In genomic region chr13:25020540-25020892, GRCm38 (mm10) we compare ENCODE assay signal across 8 mouse cellular contexts. TPM values are rescaled to one million over a fixed set of nuclear protein-coding genes. Genes with fewer than 3 reads are reported as not detected.
DNase-seq lines count a peak whose midpoint lies in the region; TF ChIP-seq lines count a peak whose summit lies in the region.

No protein-coding gene starts in this region.

- H3K27ac ChIP-seq in bone marrow macrophage, adult 2 months (ENCODE audit: insufficient read depth, low read depth, low read length), result peak overlapping the region; percentile 55
- H3K27ac ChIP-seq in hindbrain, embryonic 10.5 days, result peak overlapping the region; percentile 96
- H3K27ac ChIP-seq in macrophage, result peak overlapping the region; percentile 43

- H3K4me1 ChIP-seq in bone marrow macrophage, adult 2 months (ENCODE audit: control insufficient read depth, insufficient read depth, low read length), result peaks cover 7% of the 10 kb centered on the region
- H3K4me1 ChIP-seq in hindbrain, embryonic 10.5 days (replicated peaks), result peaks cover 30% of the 10 kb centered on the region

- no peak for TF ChIP-seq POLR2A in bone marrow macrophage, adult 2 months (IDR thresholded peaks at IDR 0.05; ENCODE audit: borderline replicate concordance, low read depth, low read length)

- no peak for TF ChIP-seq CTCF in bone marrow macrophage, adult 2 months (IDR thresholded peaks at IDR 0.05; ENCODE audit: low read depth, low read length)

- H3K4me3 ChIP-seq in bone marrow macrophage, adult 2 months (ENCODE audit: insufficient read depth, low read length), result peak overlapping the region; percentile 83
- H3K4me3 ChIP-seq in hindbrain, embryonic 10.5 days, result peak overlapping the region; percentile 89
- H3K4me3 ChIP-seq in macrophage (ENCODE audit: inconsistent target), result peak overlapping the region; percentile 33

- peak; percentile 17 for DNase-seq in kidney, adult 11 months
- DNase-seq in kidney, postnatal 14 days, result no peak
- no peak for DNase-seq in hindbrain, embryonic 10.5 days (ENCODE audit: low spot score)
- no peak for DNase-seq in right cerebral cortex, postnatal 25 days
- DNase-seq in right cerebral cortex, postnatal 36 days (ENCODE audit: low spot score in 2 of 2), result no peak
- no peak for DNase-seq in spleen, adult 12 weeks (ENCODE audit: low spot score)

- peaks cover 20% of the 10 kb centered on the region for H3K36me3 ChIP-seq in hindbrain, embryonic 10.5 days
- 0 out of 2 replicates have a peak, but pooled peaks cover 5% of the 10 kb centered on the region for H3K36me3 ChIP-seq in macrophage (ENCODE audit: inconsistent target)

- WGBS in hindbrain, embryonic 10.5 days, result 61% methylated on average over 4 of the region's 4 CpGs
- 47% methylated on average over 4 of the region's 4 CpGs for WGBS in macrophage (ENCODE audit: missing documents)

- H3K79me2 ChIP-seq in macrophage (ENCODE audit: inconsistent target), result peaks cover 23% of the 10 kb centered on the region

- peaks cover 5% of the 10 kb centered on the region; the same call in 1 of the 2 replicates for H3K27me3 ChIP-seq in hindbrain, embryonic 10.5 days (ENCODE audit: insufficient read depth, poor library complexity, severe bottlenecking)

- H3K9me3 ChIP-seq in hindbrain, embryonic 10.5 days, result no peaks in the 10 kb centered on the region

RNA-seq across cellular contexts. Expression of gene Mrs2, which starts 0.3 kb away (rescaled TPM):
- polyA plus RNA-seq in bone marrow macrophage, adult 2 months (2012; ENCODE audit: insufficient read depth, insufficient read length, missing spikeins), result 11.3 and 15.8 TPM in 2 replicates
- 16.0 and 19.1 TPM in 2 replicates for polyA plus RNA-seq in hindbrain, embryonic 10.5 days (2016; fragmentation: Nextera tagmentation; extraction: Ambion mirVana)
- total RNA-seq in macrophage (2018; cell fraction: chromatin; rRNA removed), result 100 to 1,000 TPM in 1 of 26 experiments, 10 to 100 TPM in 24, 1 to 10 TPM in 1; 7.6 to 111 (median 56.3) TPM
- total RNA-seq in macrophage (2018; cell fraction: cytosol; rRNA removed), result 10 to 100 TPM; 10.7 to 19.1 (median 14.6) TPM
- total RNA-seq in macrophage (2018; cell fraction: nucleus; rRNA removed), result 10 to 100 TPM in 25 of 26 experiments, 1 to 10 TPM in 1; 7.3 to 74.2 (median 27.2) TPM
- polyA plus RNA-seq in macrophage (2018), result 13.4 to 13.7 TPM (median 13.6 TPM) in 3 replicates

RNA-seq across cellular contexts. Expression of gene Dcdc2a, which starts 35.3 kb away (rescaled TPM):
- polyA plus RNA-seq in bone marrow macrophage, adult 2 months (2012; ENCODE audit: insufficient read depth, insufficient read length, missing spikeins), result not detected in 2 replicates
- 3.4 and 3.8 TPM in 2 replicates for polyA plus RNA-seq in hindbrain, embryonic 10.5 days (2016; fragmentation: Nextera tagmentation; extraction: Ambion mirVana)
- not detected for total RNA-seq in macrophage (2018; cell fraction: chromatin; rRNA removed)
- total RNA-seq in macrophage (2018; cell fraction: cytosol; rRNA removed), result not detected
- not detected for total RNA-seq in macrophage (2018; cell fraction: nucleus; rRNA removed)
- not detected in 3 replicates for polyA plus RNA-seq in macrophage (2018)

Comparison
In these comparisons a context has a peak if more than half of its experiments do, and no peak if none do; other contexts are left out.
1. H3K27ac ChIP-seq: peak in every context shown above with its lines; median percentile 96 in hindbrain, embryonic 10.5 days; 55 in bone marrow macrophage, adult 2 months; 43 in macrophage.
2. H3K4me3 ChIP-seq: peak in every context shown above with its lines; median percentile 89 in hindbrain, embryonic 10.5 days; 83 in bone marrow macrophage, adult 2 months; 33 in macrophage.